Mouse (Mus musculus): ENCODE measurements around the gene Hpse2.

- no peak for TF ChIP-seq CTCF (IDR thresholded peaks at IDR 0.05; ENCODE audit: low read depth)
- TF ChIP-seq EP300 (IDR thresholded peaks at IDR 0.05; ENCODE audit: low read depth): no peak
These were observed 465.5 kb downstream of the Hpse2 start for GRCm38 (mm10) chr19:42922610-42923009.

All from liver, embryonic 14.5 days (tissue).